Mouse (Mus musculus): ENCODE measurements around the gene Klc3.

DNA sequence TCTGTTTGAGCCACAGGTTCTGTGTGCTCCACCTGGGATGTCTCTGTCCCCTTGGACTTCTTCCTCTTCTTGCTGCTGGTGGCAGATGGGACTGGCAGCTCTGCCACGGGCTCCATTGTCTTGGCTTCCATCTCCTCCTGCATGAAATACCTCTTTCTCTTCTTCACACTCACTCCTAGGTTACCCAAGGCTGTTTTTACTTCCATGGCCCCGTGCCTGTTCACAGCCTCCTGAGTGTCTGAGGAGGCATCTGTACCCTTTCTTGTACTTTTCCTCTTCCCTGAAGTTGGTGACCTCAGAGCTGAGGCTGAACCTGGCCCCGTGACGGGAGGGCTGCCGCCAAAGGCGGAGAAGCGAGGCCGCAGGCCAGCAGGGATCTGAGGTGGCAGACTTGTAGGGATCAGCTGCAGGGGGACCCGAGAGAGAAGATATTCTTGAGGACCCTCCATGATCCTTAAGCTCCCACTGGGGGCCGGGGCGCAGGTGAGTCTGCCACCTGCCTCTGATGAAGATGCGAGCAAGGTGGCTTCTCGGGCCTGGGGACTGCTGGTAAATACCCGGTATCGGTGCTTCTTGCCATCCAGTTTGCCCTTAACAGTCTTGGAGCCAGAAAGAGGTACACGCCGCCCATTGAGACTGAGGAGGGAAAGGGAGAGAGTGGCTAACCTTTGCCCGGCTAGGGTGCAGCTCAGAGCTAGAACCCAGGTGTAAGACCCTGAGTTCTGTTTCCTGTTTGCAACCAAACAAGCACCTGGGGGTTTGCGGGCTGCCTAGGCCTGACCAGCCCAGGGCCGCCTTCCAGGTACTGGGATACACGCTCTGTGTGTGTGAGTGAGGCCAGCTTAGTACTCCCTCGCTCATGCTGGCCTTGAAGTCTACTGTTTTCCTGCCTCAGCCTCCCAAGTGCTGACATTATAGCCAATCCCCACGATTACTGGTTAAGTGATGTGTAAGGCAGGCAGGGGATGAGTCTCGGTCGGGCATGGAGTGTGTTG, 46.2 kb downstream of the Klc3 start:
- no peak for TF ChIP-seq POLR2A (IDR thresholded peaks at IDR 0.05; ENCODE audit: borderline replicate concordance, extremely low read depth, insufficient read depth, insufficient read length, poor library complexity, severe bottlenecking)
- no peak for TF ChIP-seq CTCF (IDR thresholded peaks at IDR 0.05; ENCODE audit: borderline replicate concordance, extremely low read depth, insufficient read depth, insufficient read length)
